Mouse (Mus musculus): ENCODE data around the gene Trim25. TPM values are rescaled to one million over a fixed set of nuclear protein-coding genes. Genes with fewer than 3 reads are reported as not detected.

Gene Trim25
- polyA plus RNA-seq (2015; fragmentation: Nextera tagmentation; extraction: Ambion mirVana), result 19.6 and 20.4 TPM in 2 replicates

- ATAC-seq (ENCODE audit: insufficient read depth), result peak; percentile 90
- Histone ChIP-seq H3K9ac (peak within 1 kb of the TSS; percentile 90), H3K4me3 (replicated peaks) (peak within 1 kb of the TSS; percentile 94), H3K36me3 (replicated peaks) (peaks cover 11% of the 10 kb centered on the region; the same call in 1 of the 2 replicates), H3K27me3 (no peaks in the 10 kb centered on the region), H3K27ac (replicated peaks) (peak within 1 kb of the TSS; percentile 86), H3K9me3 (replicated peaks) (no peaks in the 10 kb centered on the region), H3K4me1 (replicated peaks) (peaks cover 69% of the 10 kb centered on the region), H3K4me2 (peak within 1 kb of the TSS; percentile 89)
- WGBS (ENCODE audit: insufficient replicate concordance), result under 1% methylated on average over 48 of the region's 48 CpGs
These were observed at the start of gene Trim25 for GRCm38 (mm10) chr11:88998974-88999722. Gene Trim25 (plus strand): TSS chr11:88999376.

- Histone ChIP-seq H3K9me3 (replicated peaks) (no peaks in the 10 kb centered on the region), H3K4me2 (no peak overlapping the region)
- WGBS (ENCODE audit: insufficient replicate concordance), result 46% methylated on average over 8 of the region's 8 CpGs
These were observed 49.2 kb upstream of the Trim25 start for GRCm38 (mm10) chr11:88949802-88950639.

GRCm38 (mm10) chr11:88950640-88951250 is 48.4 kb upstream of the Trim25 start:
- no peaks in the 10 kb centered on the region for H3K9me3 ChIP-seq (replicated peaks)
- H3K27ac ChIP-seq (replicated peaks), result no peak overlapping the region
- H3K36me3 ChIP-seq (replicated peaks), result no peaks in the 10 kb centered on the region; the same call in 1 of the 2 replicates
- WGBS (ENCODE audit: insufficient replicate concordance), result 77% methylated on average over 13 of the region's 13 CpGs
- no peak overlapping the region for H3K4me2 ChIP-seq
- H3K27me3 ChIP-seq, result no peaks in the 10 kb centered on the region
- peaks cover 39% of the 10 kb centered on the region for H3K4me1 ChIP-seq (replicated peaks)
- no peak for ATAC-seq (ENCODE audit: insufficient read depth)
- H3K4me3 ChIP-seq (replicated peaks), result no peak overlapping the region
- no peak overlapping the region for H3K9ac ChIP-seq

More at GRCm38 (mm10) chr11:88949802-88950639, 49.2 kb upstream of the Trim25 start:
- Histone ChIP-seq H3K27ac (replicated peaks) (no peak overlapping the region), H3K9ac (no peak overlapping the region), H3K4me3 (replicated peaks) (no peak overlapping the region), H3K4me1 (replicated peaks) (peaks cover 33% of the 10 kb centered on the region), H3K27me3 (no peaks in the 10 kb centered on the region), H3K36me3 (replicated peaks) (no peaks in the 10 kb centered on the region; the same call in 1 of the 2 replicates)
- ATAC-seq (ENCODE audit: insufficient read depth), result no peak

GRCm38 (mm10) chr11:88951576-88951975 is 47.6 kb upstream of the Trim25 start:
- Histone ChIP-seq H3K4me1 (replicated peaks) (peaks cover 39% of the 10 kb centered on the region), H3K9me3 (replicated peaks) (no peaks in the 10 kb centered on the region), H3K4me3 (replicated peaks) (no peak overlapping the region), H3K27ac (replicated peaks) (no peak overlapping the region), H3K27me3 (no peaks in the 10 kb centered on the region), H3K4me2 (no peak overlapping the region), H3K9ac (no peak overlapping the region), H3K36me3 (replicated peaks) (no peaks in the 10 kb centered on the region; the same call in 1 of the 2 replicates)
- no peak for ATAC-seq (ENCODE audit: insufficient read depth)
- WGBS (ENCODE audit: insufficient replicate concordance), result 75% methylated on average over 2 of the region's 2 CpGs

GRCm38 (mm10) chr11:88952117-88952516 is 47.1 kb upstream of the Trim25 start:
- Histone ChIP-seq H3K27me3 (no peaks in the 10 kb centered on the region), H3K9ac (no peak overlapping the region), H3K27ac (replicated peaks) (no peak overlapping the region), H3K4me3 (replicated peaks) (no peak overlapping the region), H3K4me2 (no peak overlapping the region), H3K36me3 (replicated peaks) (no peaks in the 10 kb centered on the region; the same call in 1 of the 2 replicates), H3K9me3 (replicated peaks) (no peaks in the 10 kb centered on the region), H3K4me1 (replicated peaks) (peaks cover 39% of the 10 kb centered on the region)
- ATAC-seq (ENCODE audit: insufficient read depth), result no peak
- 80% methylated on average over 5 of the region's 5 CpGs for WGBS (ENCODE audit: insufficient replicate concordance)

- peak; percentile 50; the same call in 1 of the 2 replicates for ATAC-seq (ENCODE audit: insufficient read depth)
These were observed 45.6 kb upstream of the Trim25 start for GRCm38 (mm10) chr11:88953582-88953981.

GRCm38 (mm10) chr11:88954803-88955202 is 44.4 kb upstream of the Trim25 start:
- Histone ChIP-seq H3K27ac (replicated peaks) (peak overlapping the region; percentile 25; the same call in 1 of the 2 replicates), H3K4me3 (replicated peaks) (peak overlapping the region; percentile 57), H3K9ac (peak overlapping the region; percentile 22; the same call in 1 of the 2 replicates), H3K9me3 (replicated peaks) (no peaks in the 10 kb centered on the region), H3K36me3 (replicated peaks) (no peaks in the 10 kb centered on the region), H3K4me2 (peak overlapping the region; percentile 69), H3K27me3 (no peaks in the 10 kb centered on the region), H3K4me1 (replicated peaks) (peaks cover 37% of the 10 kb centered on the region)
- under 1% methylated on average over 4 of the region's 4 CpGs for WGBS (ENCODE audit: insufficient replicate concordance)
- ATAC-seq (ENCODE audit: insufficient read depth), result peak; percentile 56

More at GRCm38 (mm10) chr11:88953582-88953981, 45.6 kb upstream of the Trim25 start:
- Histone ChIP-seq H3K4me2 (peak overlapping the region; percentile 69), H3K27me3 (no peaks in the 10 kb centered on the region), H3K9ac (no peak overlapping the region), H3K9me3 (replicated peaks) (no peaks in the 10 kb centered on the region), H3K36me3 (replicated peaks) (no peaks in the 10 kb centered on the region), H3K4me1 (replicated peaks) (peaks cover 39% of the 10 kb centered on the region), H3K27ac (replicated peaks) (no peak overlapping the region), H3K4me3 (replicated peaks) (no peak overlapping the region)
- WGBS (ENCODE audit: insufficient replicate concordance), result 40% methylated on average over 3 of the region's 3 CpGs

- H3K36me3 ChIP-seq (replicated peaks), result no peaks in the 10 kb centered on the region
- peak within 1 kb of the TSS; percentile 69 for H3K4me2 ChIP-seq
- 4% methylated on average over 34 of the region's 34 CpGs for WGBS (ENCODE audit: insufficient replicate concordance)
- H3K27me3 ChIP-seq, result no peaks in the 10 kb centered on the region
- ATAC-seq (ENCODE audit: insufficient read depth), result peak; percentile 91
- H3K4me1 ChIP-seq (replicated peaks), result peaks cover 31% of the 10 kb centered on the region
- peak within 1 kb of the TSS; percentile 25; the same call in 1 of the 2 replicates for H3K27ac ChIP-seq (replicated peaks)
- H3K9ac ChIP-seq, result peak within 1 kb of the TSS; percentile 22; the same call in 1 of the 2 replicates
- H3K4me3 ChIP-seq (replicated peaks), result peak within 1 kb of the TSS; percentile 57
- H3K9me3 ChIP-seq (replicated peaks), result no peaks in the 10 kb centered on the region
These were observed 43.8 kb upstream of the Trim25 start, which contains the start of gene Scpep1 for GRCm38 (mm10) chr11:88955217-88955969. Gene Scpep1 (minus strand): TSS chr11:88955465.

GRCm38 (mm10) chr11:88958851-88959250 is 40.3 kb upstream of the Trim25 start:
- H3K4me2 ChIP-seq, result no peak overlapping the region
- H3K9ac ChIP-seq, result no peak overlapping the region
- ATAC-seq (ENCODE audit: insufficient read depth), result no peak
- H3K27me3 ChIP-seq, result no peaks in the 10 kb centered on the region
- no peak overlapping the region for H3K4me3 ChIP-seq (replicated peaks)
- H3K4me1 ChIP-seq (replicated peaks), result peaks cover 18% of the 10 kb centered on the region
- no peak overlapping the region for H3K27ac ChIP-seq (replicated peaks)
- no peaks in the 10 kb centered on the region for H3K9me3 ChIP-seq (replicated peaks)
- H3K36me3 ChIP-seq (replicated peaks), result no peaks in the 10 kb centered on the region
- WGBS (ENCODE audit: insufficient replicate concordance), result 51% methylated on average over 3 of the region's 3 CpGs

- no peaks in the 10 kb centered on the region for H3K27me3 ChIP-seq
- no peak within 1 kb of the TSS for H3K27ac ChIP-seq (replicated peaks)
- 51% methylated on average over 3 of the region's 3 CpGs for WGBS (ENCODE audit: insufficient replicate concordance)
- H3K9ac ChIP-seq, result no peak within 1 kb of the TSS
- no peaks in the 10 kb centered on the region for H3K9me3 ChIP-seq (replicated peaks)
- no peak within 1 kb of the TSS for H3K4me3 ChIP-seq (replicated peaks)
- H3K4me2 ChIP-seq, result no peak within 1 kb of the TSS
- no peaks in the 10 kb centered on the region for H3K4me1 ChIP-seq (replicated peaks)
- ATAC-seq (ENCODE audit: insufficient read depth), result no peak
- no peaks in the 10 kb centered on the region for H3K36me3 ChIP-seq (replicated peaks)
These were observed 32.3 kb upstream of the Trim25 start, which contains the start of gene Elobl for GRCm38 (mm10) chr11:88966881-88967361. Gene Elobl (minus strand): TSS chr11:88966931.
